Mouse (Mus musculus) left cerebral cortex, adult 2 months (tissue): ENCODE results near the gene Gm20403. TPM values are rescaled to one million over a fixed set of nuclear protein-coding genes. Genes with fewer than 3 reads are reported as not detected.
"Not testable (repeated sequence)": the region's sequence is repeated elsewhere in the genome, so short reads cannot be mapped to it uniquely, and the experiment has no call there.

Experiments used
- DNase-seq, 2 experiments: peaks; one replicate each; pipeline ENCODE4 v3.0.0; 2021 to 2022; ENCODE audit warnings: low spot score in 2 of 2, mixed read lengths in 1 of 2; ENCODE audit errors: extremely low spot score in 1 of 2
- H3K27ac ChIP-seq: fragments of 200-600 bp; 2 replicates; pipeline ENCODE4 v1.8.1; 2022
- H3K4me3 ChIP-seq: fragments of 200-600 bp; 2 replicates; pipeline ENCODE4 v1.8.1; 2022
- CTCF ChIP-seq: fragments of 200-600 bp; IDR thresholded peaks from 2 replicates; pipeline ENCODE4 v1.8.1; 2022; ENCODE audit warnings: antibody characterized with exemption, mild to moderate bottlenecking, moderate library complexity
- intact Hi-C: fragments of 180-260 bp; cut with DNase I; formaldehyde crosslinking; loops from one replicate; pipeline ENCODE4 v1.15.1; 2025
- total RNA-seq, 2 experiments: library from RNA; stranded (reverse); gene quantifications; 2 replicates each; pipeline ENCODE4 v1.2.3; 2021

Gene Gm20403
- total RNA-seq, 2 experiments from 2014 or later: not detected

DNA sequence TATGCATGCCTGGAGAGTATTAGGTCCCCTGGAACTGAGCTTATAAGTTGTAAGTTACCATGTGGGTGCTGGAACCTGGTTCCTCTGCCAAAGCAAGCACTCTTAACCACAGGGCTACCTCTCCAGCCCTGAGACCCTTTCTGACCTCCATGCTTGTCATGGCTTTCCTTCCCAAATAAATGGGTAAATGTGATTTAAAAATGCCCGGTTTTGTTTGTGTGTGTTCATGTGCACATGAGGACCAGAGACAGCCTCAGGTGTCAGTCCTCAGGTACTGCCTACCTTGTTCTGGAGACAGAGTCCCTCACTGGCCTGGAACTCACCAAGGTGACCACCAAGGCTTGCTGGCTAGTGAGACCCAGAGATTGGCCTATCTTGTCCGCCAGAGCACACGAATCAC is 18.1 kb upstream of the Gm20403 start:
- H3K27ac ChIP-seq: no peak overlapping the region
- TF ChIP-seq CTCF: no peak
- DNase-seq: no peak
- H3K4me3 ChIP-seq: no peak overlapping the region
- intact Hi-C loops: no loop called here

DNA sequence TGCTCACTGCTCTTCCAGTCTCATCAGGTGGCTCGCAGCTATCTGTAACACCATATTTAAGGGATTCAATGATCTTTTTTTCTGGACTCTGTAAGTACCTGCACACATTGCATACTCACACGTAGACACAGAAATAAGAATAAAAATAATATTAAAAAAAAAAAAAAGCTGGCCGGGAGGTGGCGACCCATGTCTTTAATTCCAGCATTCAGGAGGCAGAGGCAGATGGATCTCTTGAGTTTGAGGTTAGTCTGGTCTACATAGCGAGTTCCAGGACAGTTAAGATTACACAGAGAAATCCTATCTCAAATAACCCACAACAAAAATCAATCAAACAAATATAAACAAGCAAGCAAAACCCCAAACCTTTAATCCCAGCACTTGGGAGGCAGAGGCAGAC is 17.5 kb upstream of the Gm20403 start:
- Histone ChIP-seq H3K4me3 (no peak overlapping the region), H3K27ac (no peak overlapping the region)
- intact Hi-C loops: no loop called here
- no peak for TF ChIP-seq CTCF
- no peak for DNase-seq

DNA sequence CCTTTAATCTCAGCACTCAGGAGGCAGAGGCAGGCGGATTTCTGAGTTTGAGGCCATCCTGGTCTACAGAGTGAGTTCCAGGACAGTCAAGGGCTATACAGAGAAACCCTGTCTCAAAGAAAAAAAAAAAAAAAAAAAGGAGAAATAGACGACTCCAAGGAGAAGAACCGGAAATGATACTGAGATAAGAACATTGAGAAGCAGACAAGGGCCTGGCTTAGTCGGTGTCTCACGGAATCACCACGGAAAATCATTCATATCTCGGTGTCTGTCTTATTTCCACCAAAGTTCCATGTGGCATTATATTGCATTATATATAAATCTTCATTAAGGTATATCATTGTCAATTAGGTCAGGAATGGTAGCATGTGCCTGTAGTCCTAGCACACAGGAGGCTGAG is 16.2 kb upstream of the Gm20403 start:
- DNase-seq, H3K27ac ChIP-seq, intact Hi-C loops, H3K4me3 ChIP-seq: not testable (repeated sequence)

DNA sequence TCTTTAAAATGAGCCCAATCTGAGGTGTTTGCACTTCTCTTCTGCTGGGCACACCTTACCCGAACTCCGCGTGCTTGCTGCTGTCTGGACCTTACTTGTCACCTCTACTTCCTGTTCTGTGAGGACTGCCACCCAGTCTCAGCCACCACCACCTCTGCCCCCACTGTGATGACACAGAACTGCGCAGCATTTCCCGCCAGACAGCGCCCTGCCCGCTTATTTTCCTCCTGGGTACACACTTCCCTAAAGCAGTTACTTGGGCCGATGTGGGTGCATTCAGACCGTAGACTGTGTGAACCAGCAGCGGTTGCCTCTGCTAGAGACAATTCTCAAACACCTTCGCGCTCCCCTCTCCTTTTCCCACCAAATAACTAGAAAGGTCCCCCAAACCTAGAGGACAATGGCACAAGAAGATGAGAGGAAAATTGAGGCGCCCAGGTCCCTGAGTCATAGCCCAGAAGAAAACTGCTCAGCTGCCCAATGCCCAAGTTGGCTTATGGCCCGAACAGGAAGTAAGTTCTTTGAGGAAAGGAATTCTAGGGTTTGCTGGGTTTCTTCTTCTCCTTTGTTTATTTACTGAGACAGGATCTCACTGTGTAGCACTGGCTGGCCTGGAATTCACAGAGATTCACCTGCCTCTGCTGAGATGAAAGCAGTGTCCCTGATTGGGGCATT is 12.8 kb upstream of the Gm20403 start:
- Histone ChIP-seq H3K27ac (no peak overlapping the region), H3K4me3 (no peak overlapping the region)
- no peak for TF ChIP-seq CTCF
- intact Hi-C loops: no loop called here
- DNase-seq: no peak

DNA sequence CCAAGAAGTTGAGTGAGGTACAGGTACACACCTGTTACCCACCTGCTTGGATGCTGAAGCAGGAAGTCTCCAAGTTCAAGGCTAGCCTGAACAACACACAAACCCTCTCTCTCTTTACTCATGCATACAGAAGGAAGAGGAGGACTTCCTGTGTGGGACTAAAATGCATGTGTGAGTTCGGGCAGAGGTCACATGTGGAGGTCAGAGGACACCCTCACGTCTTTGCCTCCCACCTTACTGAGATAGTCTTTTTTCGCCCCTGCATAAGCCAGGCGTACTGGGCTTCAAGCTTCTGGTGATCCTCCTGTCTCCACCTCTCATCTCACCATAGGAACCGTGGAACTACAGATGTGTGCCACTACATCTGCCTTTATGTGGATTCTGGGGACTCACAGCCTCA is 12.1 kb upstream of the Gm20403 start:
- DNase-seq: no peak
- TF ChIP-seq CTCF: no peak
- Histone ChIP-seq H3K4me3 (no peak overlapping the region), H3K27ac (no peak overlapping the region)
- intact Hi-C loops: no loop called here

DNA sequence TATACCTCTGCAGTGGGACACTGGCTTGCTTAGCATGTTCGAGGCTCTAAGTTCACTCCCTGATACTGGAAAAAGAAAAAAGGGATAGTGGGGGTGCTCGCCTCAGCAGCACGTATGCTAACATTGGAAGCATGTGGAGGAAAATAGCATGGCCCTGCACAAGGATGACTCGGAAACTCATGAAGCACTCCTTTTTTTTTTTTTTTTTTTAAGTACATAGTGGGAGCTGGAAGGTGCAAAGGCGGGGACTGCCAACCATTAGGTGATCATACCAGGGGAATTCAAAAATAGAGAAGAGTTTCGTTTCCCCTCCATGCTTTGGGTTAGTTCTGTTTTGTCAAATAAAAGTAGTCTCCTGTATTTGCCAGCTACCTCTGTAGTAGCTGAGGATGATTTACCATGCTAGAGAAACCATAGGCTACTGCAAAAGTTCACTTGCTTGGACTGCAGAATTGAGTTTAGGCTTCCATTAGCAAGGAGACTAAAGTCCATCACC is 10.7 kb upstream of the Gm20403 start:
- no peak for DNase-seq
- Histone ChIP-seq H3K4me3 (no peak overlapping the region), H3K27ac (no peak overlapping the region)
- no peak for TF ChIP-seq CTCF
- intact Hi-C loops: no loop called here

DNA sequence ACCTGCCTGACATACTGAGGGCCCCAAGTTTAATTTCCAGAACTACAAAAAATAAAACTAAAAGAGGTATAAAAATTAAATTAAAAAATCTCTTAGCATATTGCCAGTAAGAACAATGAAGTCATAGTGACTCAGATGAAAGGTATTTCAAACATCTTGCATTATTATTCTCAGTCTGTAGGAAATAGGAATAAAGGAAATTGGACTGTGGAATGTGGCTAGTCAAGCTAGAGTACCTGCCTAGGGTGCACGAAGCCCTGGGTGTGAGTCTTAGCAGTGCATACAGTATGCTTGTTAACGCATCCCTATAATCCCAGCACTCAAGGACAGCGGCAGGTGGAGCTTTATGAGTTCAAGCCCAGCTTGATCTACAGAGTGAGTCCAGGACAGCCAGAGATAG is 9.6 kb upstream of the Gm20403 start:
- intact Hi-C loops: no loop called here
- no peak overlapping the region for H3K27ac ChIP-seq
- no peak for DNase-seq
- no peak for TF ChIP-seq CTCF
- no peak overlapping the region for H3K4me3 ChIP-seq

DNA sequence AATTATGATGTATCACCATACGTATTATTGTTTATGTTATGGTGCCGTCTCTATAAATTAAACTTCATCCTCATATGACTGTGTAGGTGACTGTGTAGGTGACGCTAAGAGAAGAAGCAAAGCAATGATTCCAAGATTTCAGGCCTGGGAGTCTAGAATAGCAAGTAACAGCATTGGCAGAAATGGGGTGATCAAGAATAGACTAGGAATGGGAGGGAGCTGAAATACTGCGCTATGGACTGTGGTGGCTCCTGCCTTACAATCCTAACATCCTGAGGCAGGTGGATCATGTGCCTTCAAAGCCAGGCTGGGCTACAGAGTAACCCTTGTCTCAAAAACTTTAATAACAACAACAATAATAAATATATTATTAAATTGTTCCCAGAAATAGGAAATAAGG is 8.1 kb upstream of the Gm20403 start:
- Histone ChIP-seq H3K27ac (no peak overlapping the region), H3K4me3 (no peak overlapping the region)
- DNase-seq: no peak
- no peak for TF ChIP-seq CTCF
- intact Hi-C loops: no loop called here

DNA sequence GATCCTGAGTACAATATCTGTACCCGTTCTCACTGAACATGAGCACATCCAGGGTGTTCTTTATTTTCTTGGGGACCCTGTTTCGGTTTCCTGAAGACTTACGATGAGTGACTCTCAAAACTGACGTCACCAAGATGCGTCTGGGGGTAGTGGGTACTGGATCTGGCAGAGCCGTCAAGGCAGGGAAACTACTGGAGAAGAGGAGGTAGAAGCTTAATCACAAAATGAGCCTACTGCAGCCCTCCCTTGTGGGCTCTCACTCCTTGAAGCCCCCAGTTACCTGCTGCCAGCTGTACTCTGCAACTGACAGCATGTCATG is 7.7 kb upstream of the Gm20403 start:
- no peak overlapping the region for H3K27ac ChIP-seq
- H3K4me3 ChIP-seq: no peak overlapping the region
- no peak for TF ChIP-seq CTCF
- intact Hi-C loops: no loop called here
- DNase-seq: no peak

DNA sequence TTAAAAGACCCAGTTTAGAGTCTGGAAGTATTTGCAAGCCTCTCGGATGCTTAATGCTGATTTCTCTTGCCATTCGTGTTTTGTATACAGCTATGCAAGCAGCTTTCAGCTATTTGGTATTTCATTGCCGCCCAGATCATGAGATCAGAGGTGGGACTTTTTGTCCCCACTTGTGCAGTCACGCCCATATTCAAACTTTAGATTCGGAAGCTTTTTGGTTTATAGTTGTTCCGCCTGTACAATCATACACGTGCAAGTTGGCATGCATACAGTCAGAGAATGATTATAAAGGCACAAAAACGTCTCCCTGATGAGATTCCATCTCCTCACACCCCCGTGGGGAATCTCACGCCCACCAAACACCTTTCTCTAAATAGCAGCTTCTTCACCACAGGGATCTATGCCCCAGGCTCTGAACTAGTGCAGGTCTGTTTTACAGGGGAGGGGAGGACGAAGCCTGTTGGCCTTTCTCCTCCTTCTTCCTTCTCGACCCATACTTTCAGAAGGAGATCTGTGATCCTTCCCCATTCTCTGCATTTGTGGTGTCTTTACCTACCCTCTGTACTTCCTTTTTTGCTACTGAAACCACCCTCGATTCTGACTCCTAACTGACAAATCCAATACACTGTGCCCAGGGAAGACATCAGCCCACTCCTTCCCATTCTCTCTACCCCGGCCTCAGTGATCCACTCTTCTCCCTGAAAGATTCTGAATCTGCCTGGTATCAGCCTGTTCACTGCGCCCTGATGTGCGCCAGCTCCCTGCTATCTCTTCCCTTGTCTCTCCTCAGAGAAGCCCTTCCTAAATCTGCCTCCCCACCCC is 7.1 kb upstream of the Gm20403 start:
- no peak overlapping the region for H3K4me3 ChIP-seq
- TF ChIP-seq CTCF: no peak
- no peak overlapping the region for H3K27ac ChIP-seq
- intact Hi-C loops: no loop called here
- peak in 1 of 2 experiments; percentile 18 for DNase-seq

DNA sequence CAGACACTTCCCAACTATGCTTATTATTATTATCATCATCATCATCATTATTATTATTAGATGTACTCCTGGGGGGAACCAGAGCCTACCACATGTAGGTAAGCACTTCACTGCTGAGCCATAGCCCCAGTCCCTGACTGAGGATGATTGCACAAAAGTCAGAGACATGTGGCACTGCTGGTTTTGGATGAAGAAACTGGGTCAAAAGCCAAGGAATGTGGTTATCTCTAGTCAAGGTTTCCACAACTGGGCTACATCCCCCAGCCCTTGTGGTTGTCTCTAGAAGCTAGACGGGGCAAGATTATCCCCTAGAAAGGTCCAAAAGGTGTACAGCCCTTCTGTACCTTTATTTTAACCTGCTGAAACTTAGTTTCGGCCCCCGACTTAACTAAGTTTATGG is 6.5 kb upstream of the Gm20403 start:
- Histone ChIP-seq H3K4me3 (no peak overlapping the region), H3K27ac (no peak overlapping the region)
- no peak for DNase-seq
- TF ChIP-seq CTCF: no peak
- intact Hi-C loops: no loop called here

DNA sequence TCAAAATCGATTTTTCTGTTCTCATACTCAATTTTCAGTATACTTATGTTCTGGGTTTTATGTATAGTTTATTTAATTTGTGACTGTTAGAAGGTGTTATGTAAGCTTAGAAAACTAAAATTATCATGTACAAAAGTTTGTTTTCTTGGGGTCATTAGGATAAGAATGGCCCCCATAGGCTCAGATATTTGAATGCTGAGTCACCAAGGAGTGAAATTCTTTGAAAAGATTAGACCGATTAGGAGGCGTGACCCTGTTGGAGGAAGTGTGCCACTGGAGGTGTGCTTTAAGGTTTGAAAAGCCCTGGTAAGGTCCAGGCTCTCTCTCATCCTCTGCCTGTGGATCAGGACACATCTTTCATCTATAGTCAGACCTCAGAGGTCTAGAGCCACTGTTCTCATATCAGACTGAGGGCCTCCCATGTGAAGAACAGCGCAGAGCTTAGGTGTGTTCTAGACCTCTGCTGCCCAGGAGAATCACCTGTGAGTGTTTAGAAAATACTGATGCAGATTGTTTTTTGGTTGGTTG is 2.1 kb upstream of the Gm20403 start:
- intact Hi-C loops: loop anchor here (10.0 kb wide), 1 partner anchor 154 kb away; no protein-coding TSS in a partner anchor
- no peak for TF ChIP-seq CTCF
- H3K27ac ChIP-seq: no peak overlapping the region
- no peak for DNase-seq
- H3K4me3 ChIP-seq: no peak overlapping the region
